In the genomic region with DNA sequence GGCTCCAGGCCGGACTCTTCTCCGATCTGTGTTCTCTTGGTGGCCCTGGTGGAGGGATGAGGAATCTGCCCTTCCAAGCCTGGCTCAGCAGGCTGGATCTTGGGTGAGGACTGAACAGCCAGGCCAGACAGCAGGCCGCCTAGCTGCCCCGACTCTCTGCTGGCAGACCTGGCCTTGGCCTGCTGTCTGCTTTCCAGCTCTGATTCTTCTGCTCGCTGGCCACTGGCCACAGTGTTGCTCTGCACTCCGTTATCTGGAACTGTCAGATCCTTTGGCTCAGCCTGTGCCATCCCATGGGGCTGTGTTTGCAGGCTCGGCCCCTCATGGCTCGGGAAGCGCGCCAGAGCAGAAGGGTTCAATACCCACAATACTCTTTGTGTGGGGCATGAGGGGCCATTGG, we compare ENCODE assay signal across 9 mouse cellular contexts.
DNase-seq lines count a peak whose midpoint lies in the region; ATAC-seq lines count a peak whose summit lies in the region.
"Had no signal": no experiment of that assay in that cellular context is flagged by ENCODE, and none has a peak within 500 bp of the region (broad histone marks: within the 10 kb centered on the region; RNA-seq: fewer than 3 reads in every experiment).

No protein-coding gene starts in this region.

- no peaks in the 10 kb centered on the region for H3K36me3 ChIP-seq in heart, embryonic 12.5 days

- no peak overlapping the region for H3K9ac ChIP-seq in heart, embryonic 12.5 days

- 46% methylated on average over 10 of the region's 10 CpGs for WGBS in heart, embryonic 12.5 days

- H3K4me1 ChIP-seq in heart, embryonic 12.5 days (replicated peaks), result peaks cover 22% of the 10 kb centered on the region

- ATAC-seq in heart, embryonic 12.5 days (ENCODE audit: insufficient number of reproducible peaks, low FRiP score), result peak; percentile 66
- no peak for ATAC-seq in inflammation-experienced regulatory T-cells, adult 6 months

- H3K9me3 ChIP-seq in heart, embryonic 12.5 days (replicated peaks), result peaks cover 6% of the 10 kb centered on the region

- no peak overlapping the region for H3K27ac ChIP-seq in heart, embryonic 12.5 days (ENCODE audit: poor library complexity, severe bottlenecking)

- H3K4me3 ChIP-seq in heart, embryonic 12.5 days, result no peak overlapping the region
- H3K4me3 ChIP-seq: erythroblast, embryonic 14.5 days had no signal

- peak; percentile 5 for DNase-seq in retina, postnatal 1 day
- no peak for DNase-seq in retina, embryonic 14.5 days (ENCODE audit: low spot score)
- DNase-seq in cerebellum, postnatal 4 days (ENCODE audit: low spot score in 2 of 2), result peak; percentile 43 to 85
- DNase-seq in left cerebral cortex, adult 18-20 months (ENCODE audit: low spot score in 2 of 2), result peak; percentile 3 to 13
- DNase-seq in ovary, postnatal 14 days (ENCODE audit: low spot score), result peak; percentile 36
- DNase-seq in spleen, postnatal 14 days (ENCODE audit: low spot score in 2 of 2), result no peak

- H3K4me2 ChIP-seq in heart, embryonic 12.5 days, result no peak overlapping the region

- no peaks in the 10 kb centered on the region for H3K27me3 ChIP-seq in heart, embryonic 12.5 days (replicated peaks)

Comparison
In these comparisons a context has a peak if more than half of its experiments do, and no peak if none do; other contexts are left out.
1. DNase-seq: peak in retina, postnatal 1 day (single experiment), cerebellum, postnatal 4 days (2 of 2), left cerebral cortex, adult 18-20 months (2 of 2) and ovary, postnatal 14 days (single experiment); none in retina, embryonic 14.5 days (single experiment) and spleen, postnatal 14 days (0 of 2).